ENCODE assay signal across 8 mouse cellular contexts in the genomic region with DNA sequence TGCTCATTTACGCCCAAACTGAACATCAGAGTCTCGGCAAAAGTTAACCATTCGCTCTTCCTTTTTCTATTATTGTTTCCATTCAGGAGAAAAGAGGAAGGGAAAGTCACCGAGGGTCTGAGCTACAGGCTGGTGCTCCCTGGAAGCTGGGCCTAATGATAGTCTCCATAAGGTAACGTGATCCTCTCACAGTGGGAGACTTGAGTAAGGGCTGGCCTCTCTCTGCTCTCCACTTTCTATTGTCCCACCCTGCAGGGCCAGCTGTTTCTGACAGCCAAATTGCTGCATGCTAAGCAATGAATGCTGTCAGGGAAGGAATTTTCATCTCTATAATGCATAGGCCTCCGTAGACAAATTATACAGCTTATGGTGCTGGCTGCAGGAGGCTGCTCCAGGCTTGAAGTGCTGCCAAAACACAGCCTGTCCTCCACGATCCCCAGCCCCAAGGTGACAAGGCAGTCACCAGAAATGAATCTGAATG. TPM values are rescaled to one million over a fixed set of nuclear protein-coding genes. Genes with fewer than 3 reads are reported as not detected.
DNase-seq lines count a peak whose midpoint lies in the region; ATAC-seq and TF ChIP-seq lines count a peak whose summit lies in the region.

No protein-coding gene starts in this region.

- ATAC-seq in frontal cortex, adult (ENCODE audit: low TSS enrichment) = peak; percentile 42; the same call in 1 of the 2 replicates
- ATAC-seq in forebrain, embryonic 15.5 days (replicated peaks) = peak; percentile 53
- ATAC-seq in limb, embryonic 12.5 days (ENCODE audit: insufficient number of reproducible peaks, insufficient read depth, low FRiP score, low TSS enrichment, low read depth) = peak; percentile 71; the same call in 1 of the 2 replicates

- no peaks in the 10 kb centered on the region for H3K9me3 ChIP-seq in forebrain, embryonic 15.5 days
- H3K9me3 ChIP-seq in limb, embryonic 12.5 days = no peaks in the 10 kb centered on the region

- TF ChIP-seq CTCF in olfactory bulb, adult 2 months (IDR thresholded peaks at IDR 0.05; ENCODE audit: insufficient read depth, low read depth, low read length) = no peak

- H3K4me2 ChIP-seq in forebrain, embryonic 15.5 days (replicated peaks) = no peak overlapping the region
- H3K4me2 ChIP-seq in limb, embryonic 12.5 days = peak overlapping the region; percentile 13

- H3K9ac ChIP-seq in forebrain, embryonic 15.5 days (replicated peaks) = no peak overlapping the region; the same call in 1 of the 2 replicates
- no peak overlapping the region for H3K9ac ChIP-seq in limb, embryonic 12.5 days (replicated peaks)

- H3K4me1 ChIP-seq in forebrain, embryonic 15.5 days = peaks cover 55% of the 10 kb centered on the region
- peaks cover 62% of the 10 kb centered on the region for H3K4me1 ChIP-seq in limb, embryonic 12.5 days (replicated peaks)
- H3K4me1 ChIP-seq in olfactory bulb, adult 2 months (ENCODE audit: control insufficient read depth, insufficient read depth, low read length) = peaks cover 39% of the 10 kb centered on the region

- no peak overlapping the region for H3K4me3 ChIP-seq in forebrain, embryonic 15.5 days
- H3K4me3 ChIP-seq in limb, embryonic 12.5 days (replicated peaks) = no peak overlapping the region
- no peak overlapping the region for H3K4me3 ChIP-seq in olfactory bulb, adult 2 months (ENCODE audit: insufficient read depth, low read depth, low read length)

- H3K27me3 ChIP-seq in forebrain, embryonic 15.5 days = no peaks in the 10 kb centered on the region
- H3K27me3 ChIP-seq in limb, embryonic 12.5 days = no peaks in the 10 kb centered on the region

- TF ChIP-seq POLR2A in olfactory bulb, adult 2 months (IDR thresholded peaks at IDR 0.05; ENCODE audit: insufficient read depth, low read depth, low read length) = no peak

- WGBS in forebrain, embryonic 15.5 days = 16% methylated on average over 7 of the region's 7 CpGs
- 17% methylated on average over 7 of the region's 7 CpGs for WGBS in limb, embryonic 12.5 days
- 19% methylated on average over 7 of the region's 7 CpGs for WGBS in olfactory bulb, adult 2 months

- 0 out of 2 replicates have a peak, but pooled peaks cover 2% of the 10 kb centered on the region for H3K36me3 ChIP-seq in forebrain, embryonic 15.5 days
- H3K36me3 ChIP-seq in limb, embryonic 12.5 days = peaks cover 11% of the 10 kb centered on the region; the same call in 1 of the 2 replicates

- DNase-seq in frontal cortex, postnatal 10 days (ENCODE audit: low spot score in 2 of 2) = no peak
- DNase-seq in cerebellum, adult 11-12 months = peak; percentile 77
- no peak for DNase-seq in ovary, adult 18-20 months (ENCODE audit: low spot score)
- DNase-seq in Muller cell, postnatal 12 days (ENCODE audit: inconsistent ontology term) = no peak

- peak overlapping the region; percentile 75 for H3K27ac ChIP-seq in forebrain, embryonic 15.5 days (replicated peaks)
- peak overlapping the region; percentile 84 for H3K27ac ChIP-seq in limb, embryonic 12.5 days
- peak overlapping the region; percentile 58 for H3K27ac ChIP-seq in olfactory bulb, adult 2 months (ENCODE audit: insufficient read depth, low read depth, low read length)

RNA-seq across cellular contexts. Expression of a gene that starts 33.4 kb away (rescaled TPM):
- 7.4 and 7.9 TPM in 2 replicates for polyA plus RNA-seq in forebrain, embryonic 15.5 days (2015; fragmentation: Nextera tagmentation; extraction: Ambion mirVana)
- polyA plus RNA-seq in limb, embryonic 12.5 days (2016; fragmentation: Nextera tagmentation; extraction: Ambion mirVana) = 5.8 and 6.1 TPM in 2 replicates
- polyA plus RNA-seq in olfactory bulb, adult 2 months (2012; ENCODE audit: insufficient read depth, insufficient read length, low replicate concordance, missing spikeins) = not detected in 2 replicates

RNA-seq across cellular contexts. Expression of a gene that starts 33.5 kb away (rescaled TPM):
- 14.4 and 16.1 TPM in 2 replicates for polyA plus RNA-seq in forebrain, embryonic 15.5 days (2015; fragmentation: Nextera tagmentation; extraction: Ambion mirVana)
- polyA plus RNA-seq in limb, embryonic 12.5 days (2016; fragmentation: Nextera tagmentation; extraction: Ambion mirVana) = 10.4 and 12.9 TPM in 2 replicates
- not detected in 2 replicates for polyA plus RNA-seq in olfactory bulb, adult 2 months (2012; ENCODE audit: insufficient read depth, insufficient read length, low replicate concordance, missing spikeins)

Comparison
In these comparisons a context has a peak if more than half of its experiments do, and no peak if none do; other contexts are left out.
1. RNA of a gene that starts 33.5 kb away (polyA plus RNA-seq): 14.4 to 16.1 TPM in forebrain, embryonic 15.5 days and 10.4 to 12.9 TPM in limb, embryonic 12.5 days; not detected in olfactory bulb, adult 2 months; every median in the first group is over 10 times any median in the second.
2. Peak in every context shown above with its lines, with median percentiles within 50 percentile points of each other: ATAC-seq and H3K27ac ChIP-seq.